Mouse (Mus musculus) small intestine, adult 2 months (tissue): ENCODE measurements around the gene Rad9b. TPM values are rescaled to one million over a fixed set of nuclear protein-coding genes. Genes with fewer than 3 reads are reported as not detected.
"Not testable (repeated sequence)": the region's sequence is repeated elsewhere in the genome, so short reads cannot be mapped to it uniquely, and the experiment has no call there.

Experiments
- H3K27ac ChIP-seq: fragments of 200-500 bp; 2 replicates; pipeline ENCODE4 v1.5.1; 2012; ENCODE audit warnings: low read depth, low read length, control low read depth, inconsistent platforms; ENCODE audit not compliant: insufficient read depth
- H3K27me3 ChIP-seq: fragments of 200-500 bp; 2 replicates; pipeline ENCODE4 v1.6.1; 2012; ENCODE audit warnings: mild to moderate bottlenecking, moderate library complexity, low read length, inconsistent platforms; ENCODE audit not compliant: control insufficient read depth, insufficient read depth
- H3K36me3 ChIP-seq: fragments of 200-500 bp; 2 replicates; pipeline ENCODE4 v1.6.1; 2012; ENCODE audit warnings: mild to moderate bottlenecking, low read length, control low read depth, inconsistent platforms; ENCODE audit not compliant: control insufficient read depth, insufficient read depth
- H3K4me1 ChIP-seq: fragments of 200-500 bp; 2 replicates; pipeline ENCODE4 v1.6.1; 2012; ENCODE audit warnings: low read length, inconsistent platforms, mixed read lengths; ENCODE audit not compliant: control insufficient read depth, insufficient read depth, insufficient read length
- H3K4me3 ChIP-seq: fragments of 200-500 bp; 2 replicates; pipeline ENCODE4 v1.5.1; 2012; ENCODE audit warnings: low read depth, mild to moderate bottlenecking, control low read depth, inconsistent platforms, low read length, moderate library complexity
- CTCF ChIP-seq: fragments of 200-500 bp; IDR thresholded peaks from 2 replicates; pipeline ENCODE4 v1.5.1; 2012; ENCODE audit warnings: low read depth, mild to moderate bottlenecking, control low read depth, inconsistent platforms, low read length, moderate library complexity, mixed read lengths; ENCODE audit not compliant: insufficient replicate concordance, insufficient read length; ENCODE audit errors: extremely low read depth
- POLR2A ChIP-seq: fragments of 200-500 bp; IDR thresholded peaks from 2 replicates; pipeline ENCODE4 v1.6.1; 2012; ENCODE audit warnings: low read depth, mild to moderate bottlenecking, control low read depth, inconsistent platforms, low read length, moderate library complexity
- WGBS: fragments of 180-500 bp; shearing (Covaris S2); methylation state at CpG from one replicate; pipeline ENCODE4 v1.1.7; 2018; 5-methylcytosine and 5-hydroxymethylcytosine counted together
- polyA plus RNA-seq: library from polyadenylated mRNA; depleted of rRNA; stranded (reverse); fragments of >200 nt; gene quantifications from 2 replicates; pipeline ENCODE4 v1.2.3, GENCODE M21; 2012

Gene Rad9b
- polyA plus RNA-seq, 1 experiment: 0.98 TPM

- Histone ChIP-seq H3K4me3 (no peak overlapping the region), H3K36me3 (peaks cover 52% of the 10 kb centered on the region), H3K27me3 (no peaks in the 10 kb centered on the region), H3K27ac (peak overlapping the region; percentile 68), H3K4me1 (peaks cover 7% of the 10 kb centered on the region)
- WGBS: 66% methylated on average over 12 of the region's 12 CpGs
- no peak for TF ChIP-seq CTCF
- TF ChIP-seq POLR2A: no peak
These were observed 33.7 kb downstream of the Rad9b start for GRCm38 (mm10) chr5:122320205-122320781.

- Histone ChIP-seq H3K4me3 (no peak overlapping the region), H3K27ac (peak overlapping the region; percentile 68), H3K4me1 (peaks cover 14% of the 10 kb centered on the region), H3K36me3 (peaks cover 48% of the 10 kb centered on the region), H3K27me3 (no peaks in the 10 kb centered on the region)
- TF ChIP-seq CTCF: no peak
- TF ChIP-seq POLR2A: no peak
- 82% methylated on average over 14 of the region's 14 CpGs for WGBS
These were observed 34.4 kb downstream of the Rad9b start for GRCm38 (mm10) chr5:122319474-122320204.

GRCm38 (mm10) chr5:122318976-122319375 lies 35.1 kb downstream of the Rad9b start:
- H3K27ac ChIP-seq, H3K4me3 ChIP-seq, H3K27me3 ChIP-seq: not testable (repeated sequence)
- Histone ChIP-seq H3K4me1 (peaks cover 14% of the 10 kb centered on the region), H3K36me3 (peaks cover 46% of the 10 kb centered on the region)
- WGBS: 88% methylated on average over 3 of the region's 3 CpGs

- Histone ChIP-seq H3K27me3 (no peaks in the 10 kb centered on the region), H3K27ac (no peak overlapping the region), H3K4me3 (no peak overlapping the region), H3K4me1 (peaks cover 18% of the 10 kb centered on the region), H3K36me3 (peaks cover 51% of the 10 kb centered on the region)
- TF ChIP-seq CTCF: peak; percentile 76; the same call in 1 of the 2 replicates
- no peak for TF ChIP-seq POLR2A
- 57% methylated on average over 3 of the region's 3 CpGs for WGBS
These were observed 35.9 kb downstream of the Rad9b start for GRCm38 (mm10) chr5:122318100-122318499.

- Histone ChIP-seq H3K4me3 (no peak overlapping the region), H3K27me3 (no peaks in the 10 kb centered on the region), H3K4me1 (peaks cover 18% of the 10 kb centered on the region), H3K27ac (no peak overlapping the region), H3K36me3 (peaks cover 51% of the 10 kb centered on the region)
- no peak for TF ChIP-seq POLR2A
- no peak for TF ChIP-seq CTCF
- 77% methylated on average over 11 of the region's 11 CpGs for WGBS
These were observed 36.5 kb downstream of the Rad9b start for GRCm38 (mm10) chr5:122317329-122318045.

- WGBS: 27% methylated on average over 20 of the region's 20 CpGs
- Histone ChIP-seq H3K4me1 (peaks cover 18% of the 10 kb centered on the region), H3K36me3 (peaks cover 51% of the 10 kb centered on the region), H3K27ac (peak overlapping the region; percentile 77), H3K4me3 (no peak overlapping the region), H3K27me3 (no peaks in the 10 kb centered on the region)
- TF ChIP-seq POLR2A: no peak
- no peak for TF ChIP-seq CTCF
These were observed 38.9 kb downstream of the Rad9b start for GRCm38 (mm10) chr5:122314966-122315667.
